Mouse (Mus musculus) large intestine, adult 2 months (tissue): ENCODE data around the gene Brd9. TPM values are rescaled to one million over a fixed set of nuclear protein-coding genes. Genes with fewer than 3 reads are reported as not detected.
"Not testable (repeated sequence)": the region's sequence is repeated elsewhere in the genome, so short reads cannot be mapped to it uniquely, and the experiment has no call there.

Source experiments
- DNase-seq: peaks from one replicate; pipeline ENCODE4 v3.0.0-alpha.2; 2012; ENCODE audit warnings: low read depth, low spot score
- WGBS: fragments of 180-500 bp; shearing (Covaris S2); methylation state at CpG from one replicate; pipeline ENCODE4 v1.1.7; 2018; 5-methylcytosine and 5-hydroxymethylcytosine counted together
- polyA plus RNA-seq: library from polyadenylated mRNA; depleted of rRNA; stranded (reverse); fragments of >200 nt; gene quantifications from 2 replicates; pipeline ENCODE4 v1.2.3, GENCODE M21; 2012; rRNA removed

Gene Brd9
- polyA plus RNA-seq, 1 experiment = 31.3 TPM

DNA sequence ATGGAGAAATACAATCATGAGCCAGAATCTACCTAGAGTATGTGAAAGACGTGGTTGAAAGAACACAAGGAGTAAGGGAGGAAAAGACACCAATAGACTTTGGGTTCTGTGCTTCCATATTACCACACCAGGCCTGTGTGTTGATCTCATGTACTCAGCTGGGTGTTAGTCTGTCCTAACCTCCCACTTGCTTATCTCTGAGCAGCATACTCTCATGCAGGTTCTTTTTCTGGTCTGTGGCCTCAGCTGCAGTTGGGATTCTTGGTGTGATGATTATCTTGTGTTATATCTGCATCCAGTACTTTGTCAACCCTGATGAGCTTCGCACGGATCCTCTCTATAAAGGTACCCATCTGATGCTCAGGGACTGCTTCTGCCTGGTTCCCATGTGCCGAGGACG lies 39.3 kb downstream of the Brd9 start:
- 92% methylated on average over 5 of the region's 5 CpGs for WGBS
- no peak for DNase-seq

DNA sequence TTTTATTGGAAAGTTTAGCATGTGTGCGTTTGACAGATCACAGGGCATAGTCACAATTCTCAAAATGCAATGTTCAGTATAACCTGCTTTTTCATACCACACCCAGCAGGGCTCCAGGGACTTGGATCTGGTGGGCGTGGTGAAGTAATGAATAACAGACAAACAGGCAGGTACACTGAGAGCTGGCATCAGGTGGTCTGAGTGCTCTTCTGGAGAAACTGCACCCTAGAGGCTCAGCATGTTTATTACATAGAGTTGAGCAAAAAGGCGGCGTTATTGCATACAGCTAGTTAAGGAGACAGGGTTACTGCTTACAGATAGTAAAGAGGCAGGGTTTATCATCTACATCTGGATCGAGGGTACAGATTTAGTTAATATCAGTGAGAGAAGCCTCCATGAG lies 52.7 kb downstream of the Brd9 start:
- 30% methylated on average over 5 of the region's 5 CpGs for WGBS
- DNase-seq = no peak

DNA sequence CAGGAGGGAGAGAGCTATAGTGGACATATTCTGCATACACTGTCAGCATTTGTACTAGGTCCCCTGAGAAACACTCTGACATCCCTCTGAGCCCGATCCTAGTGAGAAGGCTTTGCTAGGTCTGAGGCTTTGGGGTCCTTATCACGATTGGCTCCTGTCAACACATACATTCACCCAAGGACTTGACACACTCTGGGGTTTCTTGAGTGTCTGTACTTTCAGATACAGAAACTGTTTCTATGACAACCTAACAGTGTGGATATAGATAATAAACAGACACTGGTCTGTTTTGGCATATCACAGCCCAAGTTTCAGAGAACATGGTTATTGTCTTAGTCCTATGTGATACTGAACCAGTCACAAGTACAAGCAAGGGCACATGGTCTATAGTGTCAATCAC lies 53.1 kb downstream of the Brd9 start:
- DNase-seq = no peak
- WGBS = 53% methylated on average over 2 of the region's 2 CpGs

DNA sequence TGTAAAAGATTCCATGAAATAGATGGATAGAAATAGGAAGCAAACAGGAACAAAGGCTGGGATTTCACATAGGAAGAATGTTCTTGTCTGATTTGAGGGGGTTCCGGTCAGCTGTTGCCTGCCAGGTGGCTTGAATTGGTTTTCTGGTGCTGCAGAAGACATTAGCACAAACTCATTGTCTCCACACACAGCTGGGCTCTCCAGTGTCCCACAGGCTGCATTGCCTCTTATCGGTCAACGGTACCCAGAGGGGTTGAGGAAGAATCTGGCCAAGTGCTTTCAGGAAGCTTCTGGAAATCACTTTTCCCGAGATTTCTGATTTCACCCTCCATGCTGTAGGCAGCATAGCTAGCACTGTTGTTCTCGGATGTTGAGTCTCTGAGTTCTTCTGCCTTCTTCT lies 53.7 kb downstream of the Brd9 start:
- WGBS = 83% methylated on average over 5 of the region's 5 CpGs
- DNase-seq = no peak

DNA sequence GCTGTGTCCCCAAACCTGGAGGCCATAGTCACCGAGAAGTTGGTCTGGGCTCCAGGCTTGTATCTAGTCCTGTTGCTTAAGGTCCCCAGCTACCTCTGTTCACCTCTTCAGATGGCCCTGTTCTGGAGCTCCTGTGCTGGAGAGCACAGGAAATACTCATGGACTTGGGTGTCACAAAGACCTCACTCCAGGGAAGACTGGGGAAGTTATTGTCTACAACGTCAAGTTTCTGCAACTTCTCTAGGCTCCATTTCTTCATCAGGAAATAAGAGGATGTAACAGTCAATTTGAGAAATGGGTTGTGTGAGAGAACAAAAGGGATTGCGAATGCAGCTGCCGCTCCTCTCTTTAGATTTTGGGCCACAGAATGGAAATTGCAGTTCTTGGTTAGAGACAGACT lies 58.8 kb downstream of the Brd9 start:
- no peak for DNase-seq
- 88% methylated on average over 4 of the region's 4 CpGs for WGBS

DNA sequence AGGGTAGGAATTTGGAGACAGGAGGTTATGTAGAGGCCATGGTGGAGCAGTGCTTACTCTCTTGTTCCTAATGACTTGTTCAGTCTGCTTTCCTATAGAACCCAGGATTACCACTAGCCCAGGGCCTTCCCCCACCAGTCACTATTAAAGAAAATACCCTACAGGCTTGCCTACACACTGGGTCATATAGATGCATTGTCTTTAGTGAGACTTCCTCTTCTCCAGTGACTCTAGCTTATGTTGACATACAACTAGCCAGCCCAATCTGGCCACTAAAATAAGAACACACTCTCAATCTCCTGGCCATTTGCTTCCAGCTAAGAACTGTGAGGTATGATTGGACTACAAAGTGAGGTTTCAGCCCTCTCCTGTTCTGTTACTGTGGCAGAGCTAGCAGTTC lies 62.9 kb downstream of the Brd9 start:
- no peak for DNase-seq

DNA sequence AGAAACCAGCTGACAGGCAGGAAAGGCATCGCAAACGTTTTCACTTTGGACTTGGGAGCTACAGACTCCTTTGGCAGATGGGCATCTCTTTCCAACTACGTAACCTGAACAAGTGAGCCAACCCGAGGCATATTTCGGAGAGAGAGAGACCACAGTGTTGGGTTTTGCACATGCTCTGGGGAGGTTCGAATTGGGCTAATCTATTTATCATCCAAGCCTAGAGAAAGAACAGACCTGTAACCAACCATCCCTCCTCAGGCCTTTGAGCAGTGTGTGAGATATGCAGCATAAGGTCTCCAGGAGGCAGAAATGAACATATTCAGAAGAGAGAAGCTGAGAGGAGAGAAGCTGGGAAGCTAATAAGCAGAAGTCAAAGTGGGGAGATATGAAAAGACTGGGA lies 63.4 kb downstream of the Brd9 start:
- 89% methylated on average over 6 of the region's 6 CpGs for WGBS
- DNase-seq = no peak

DNA sequence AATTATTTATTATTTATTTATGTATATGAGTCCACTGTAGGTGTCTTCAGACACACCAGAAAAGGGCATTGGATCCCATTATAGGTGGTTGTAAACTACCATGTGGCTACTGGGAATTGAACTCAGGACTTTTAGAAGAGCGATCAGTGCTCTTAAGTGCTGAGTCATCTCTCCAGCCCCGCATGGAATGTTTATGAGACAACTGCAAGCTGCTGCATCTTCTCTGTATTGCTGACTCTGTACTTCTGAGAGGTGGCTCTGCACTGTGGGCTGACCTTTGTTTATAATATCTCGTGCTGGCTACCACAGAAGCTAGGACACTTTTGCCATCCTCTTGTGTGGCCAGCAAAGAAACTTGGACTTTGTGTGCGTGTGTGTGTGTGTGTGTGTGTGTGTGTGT lies 63.9 kb downstream of the Brd9 start:
- DNase-seq = no peak
- 55% methylated on average over 4 of the region's 4 CpGs for WGBS

DNA sequence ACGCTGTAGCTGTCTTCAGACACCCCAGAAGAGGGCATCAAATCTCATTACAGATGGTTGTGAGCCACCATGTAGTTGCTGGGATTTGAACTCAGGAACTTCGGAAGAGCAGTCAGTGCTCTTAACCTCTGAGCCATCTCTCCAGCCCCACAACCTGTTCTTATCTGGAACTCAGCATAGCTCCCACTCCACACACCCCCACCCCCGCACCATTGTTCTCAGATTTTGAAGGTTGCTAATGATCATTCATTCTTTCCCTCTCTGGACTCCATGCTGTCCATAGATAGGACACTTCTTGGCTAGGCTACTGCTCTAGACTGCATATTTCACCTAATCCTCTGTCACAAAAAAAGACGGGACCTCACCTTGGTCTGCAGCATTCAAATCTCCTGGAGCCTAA lies 69.3 kb downstream of the Brd9 start:
- not testable (repeated sequence) for DNase-seq
- 96% methylated on average over 4 of the region's 4 CpGs for WGBS

DNA sequence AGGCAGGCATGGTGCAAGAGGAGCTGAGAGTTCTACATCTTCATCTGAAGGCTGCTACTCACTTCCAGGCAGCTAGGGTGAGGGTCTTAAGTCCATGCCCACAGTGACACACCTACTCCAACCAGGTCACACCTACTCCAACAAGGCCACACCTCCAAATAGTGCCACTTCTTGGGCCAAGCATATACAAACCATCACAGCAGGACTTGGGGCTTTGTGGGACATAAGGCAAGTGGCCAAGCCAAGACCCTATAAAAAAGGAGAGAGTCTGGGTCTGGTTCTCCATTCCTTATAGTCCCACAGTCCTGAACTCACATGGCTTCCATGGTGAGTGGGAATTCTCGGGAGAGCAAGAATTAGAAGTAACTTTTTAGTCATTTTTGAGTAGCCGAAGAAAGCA lies 70.6 kb downstream of the Brd9 start:
- DNase-seq = not testable (repeated sequence)
- 68% methylated on average over 2 of the region's 2 CpGs for WGBS

DNA sequence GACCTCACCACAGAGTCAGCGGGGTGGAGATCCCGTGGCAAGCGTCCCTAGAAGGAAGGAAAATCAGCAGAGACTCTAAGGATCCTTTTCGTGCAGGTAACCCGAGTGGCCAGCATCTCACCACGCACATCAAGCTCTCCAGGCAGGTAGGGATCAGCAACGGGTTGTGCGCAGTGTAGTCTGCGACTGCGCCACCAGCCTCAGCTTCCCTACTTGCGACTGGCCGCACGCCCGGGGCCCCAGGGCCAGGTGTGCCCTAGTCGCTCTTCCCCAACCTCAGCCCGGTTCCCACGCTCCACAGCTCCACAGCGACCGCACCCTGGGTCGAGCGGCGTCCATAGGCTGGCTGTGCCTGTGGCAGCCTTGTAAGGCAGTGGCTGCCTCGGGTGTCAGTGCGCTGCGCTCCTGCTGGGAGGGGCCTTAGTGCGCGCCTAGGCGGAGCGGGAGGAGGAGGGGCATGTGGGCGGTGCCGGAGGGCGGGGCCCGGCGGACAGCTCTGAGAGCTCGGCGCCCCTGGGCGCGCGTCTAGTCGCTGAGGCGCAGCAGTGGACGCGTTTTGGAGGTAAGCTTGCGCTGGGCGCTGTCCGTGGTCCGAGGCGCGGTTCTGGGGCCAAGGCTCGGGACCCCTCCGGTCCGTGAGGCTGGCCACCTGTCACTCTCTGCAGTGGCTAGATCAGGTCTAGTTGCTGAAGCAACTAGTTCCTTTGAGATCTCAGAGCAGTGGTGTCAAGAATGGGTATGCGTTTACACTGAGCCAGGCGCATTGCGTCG lies 71.5 kb downstream of the Brd9 start, which contains the start of gene Tppp:
Gene Tppp (plus strand): TSS at position 460 of the 771 bp plus-strand sequence.
- under 1% methylated on average over 56 of the region's 56 CpGs for whole genome bisulfite sequencing
- peak; percentile 84 for DNase-seq

DNA sequence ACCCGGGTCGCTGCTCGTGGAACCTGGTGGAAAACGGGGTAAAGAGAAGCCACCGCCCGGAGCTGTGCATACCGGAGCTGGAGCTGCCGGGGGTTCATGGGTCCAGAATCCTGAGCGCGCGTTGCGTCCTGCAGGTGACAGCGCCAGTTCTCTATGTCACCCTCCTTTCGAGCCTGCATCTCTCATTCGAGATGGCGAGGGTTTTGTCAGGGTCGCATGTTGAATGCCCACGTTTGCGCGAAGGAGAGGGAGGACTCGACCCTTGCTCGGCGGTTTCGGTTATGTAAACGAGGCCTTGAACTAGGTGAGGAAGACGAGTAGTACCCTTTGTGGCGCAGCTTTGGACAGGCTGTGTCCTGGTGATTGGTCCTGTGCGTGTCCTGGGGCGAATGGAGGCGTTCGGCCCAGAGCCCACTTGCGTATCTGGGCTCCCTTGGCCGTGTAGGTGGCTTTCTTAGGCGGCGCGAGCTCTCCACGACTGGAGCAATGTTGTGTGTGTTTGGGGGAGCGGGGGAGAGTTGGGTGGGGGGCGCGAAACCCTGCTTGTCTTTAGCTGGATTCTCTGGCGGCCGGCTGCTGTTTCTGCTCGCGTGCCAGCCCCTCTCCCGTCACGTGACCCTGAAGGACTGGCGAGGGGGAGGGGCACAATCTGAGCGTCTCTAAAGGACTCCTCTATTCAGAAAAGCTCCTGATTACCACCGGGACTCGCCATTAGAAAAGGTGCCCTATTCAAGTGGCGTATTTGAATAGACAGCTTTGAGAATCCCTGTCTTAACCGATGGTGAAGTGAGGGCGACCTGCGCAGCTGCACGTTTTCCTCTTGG lies 72.4 kb downstream of the Brd9 start:
- DNase-seq = no peak
- under 1% methylated on average over 55 of the region's 55 CpGs for WGBS

Other genes starting within 250 kb of the Brd9 start
- gene Slc6a19, start 232.9 kb upstream of the Brd9 start, polyA plus RNA-seq = 278 and 763 TPM in 2 replicates
- gene Slc12a7, start 204.7 kb upstream of the Brd9 start, polyA plus RNA-seq = 74.3 and 141 TPM in 2 replicates
- 14.6 and 17.4 TPM in 2 replicates for gene Nkd2, start 90.2 kb upstream of the Brd9 start, polyA plus RNA-seq
- gene Trip13, start within 50 bp of the Brd9 start, polyA plus RNA-seq = 2.9 and 3.1 TPM in 2 replicates
- gene Zdhhc11, start 26.0 kb downstream of the Brd9 start, polyA plus RNA-seq = not detected in 2 replicates
- 16.1 and 20.9 TPM in 2 replicates for gene Tppp, start 71.6 kb downstream of the Brd9 start, polyA plus RNA-seq
- gene Cep72, start 124.5 kb downstream of the Brd9 start, polyA plus RNA-seq = 2.8 and 2.9 TPM in 2 replicates
- gene Slc9a3, start 183.6 kb downstream of the Brd9 start, polyA plus RNA-seq = 17.0 and 89.2 TPM in 2 replicates